Mouse (Mus musculus): Measurements from ENCODE around the gene Lexm. TPM values are rescaled to one million over a fixed set of nuclear protein-coding genes. Genes with fewer than 3 reads are reported as not detected.
A peak's percentile ranks its signal among the peaks of the same experiment; 100 is the strongest.

The Lexm gene
- polyA plus RNA-seq, 1 experiment from 2014 or later, result not detected

DNA sequence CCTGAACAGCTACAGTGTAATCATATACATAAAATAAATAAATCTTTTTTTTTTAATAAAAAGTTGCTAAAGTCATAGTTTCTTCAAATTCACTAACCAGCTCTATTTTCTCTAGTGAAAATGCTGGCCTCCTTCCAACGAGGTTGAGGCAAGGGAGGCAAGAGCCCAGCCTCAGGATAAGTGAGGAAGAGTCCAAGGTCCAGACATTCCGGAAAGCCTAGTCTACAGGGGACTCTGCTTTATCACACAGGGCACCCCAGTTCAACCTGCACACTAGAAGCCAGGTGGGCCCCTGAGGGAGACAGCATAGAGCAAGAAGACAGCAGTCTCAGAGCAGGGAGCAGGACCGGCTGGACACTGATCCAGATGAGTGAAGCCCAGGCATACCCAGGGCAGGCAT lies 4.4 kb upstream of the Lexm start:
- 81% methylated on average over 3 of the region's 3 CpGs for WGBS
- peaks cover 27% of the 10 kb centered on the region for H3K4me1 ChIP-seq
- no peak overlapping the region for H3K9ac ChIP-seq
- H3K27ac ChIP-seq, result no peak overlapping the region
- H3K27me3 ChIP-seq (replicated peaks), result peaks cover 36% of the 10 kb centered on the region
- no peak overlapping the region for H3K4me3 ChIP-seq
- H3K4me2 ChIP-seq, result no peak overlapping the region
- H3K9me3 ChIP-seq, result no peaks in the 10 kb centered on the region
- ATAC-seq (replicated peaks), result no peak
- no peaks in the 10 kb centered on the region for H3K36me3 ChIP-seq (replicated peaks)

DNA sequence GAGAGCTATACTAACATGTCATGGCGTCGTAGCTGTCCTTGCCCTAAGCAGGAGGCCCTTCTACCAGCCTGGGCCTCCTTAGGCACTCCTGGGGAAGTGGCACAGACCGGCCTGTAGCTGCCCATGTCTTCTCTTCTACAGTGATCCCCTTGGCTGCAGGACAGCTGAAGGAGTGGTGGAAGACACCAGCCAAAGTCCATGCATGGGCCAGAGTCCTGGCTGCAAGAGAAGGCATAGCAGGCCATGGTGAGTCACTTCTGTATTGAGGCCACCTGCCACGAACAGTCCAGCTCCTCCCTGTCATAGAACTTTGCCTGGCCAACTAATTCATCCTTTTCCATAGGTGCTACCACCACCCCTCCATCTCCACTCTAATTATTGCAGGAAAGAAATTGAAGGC lies 1.9 kb upstream of the Lexm start:
- ATAC-seq (replicated peaks), result no peak
- WGBS, result 86% methylated on average over 4 of the region's 4 CpGs

DNA sequence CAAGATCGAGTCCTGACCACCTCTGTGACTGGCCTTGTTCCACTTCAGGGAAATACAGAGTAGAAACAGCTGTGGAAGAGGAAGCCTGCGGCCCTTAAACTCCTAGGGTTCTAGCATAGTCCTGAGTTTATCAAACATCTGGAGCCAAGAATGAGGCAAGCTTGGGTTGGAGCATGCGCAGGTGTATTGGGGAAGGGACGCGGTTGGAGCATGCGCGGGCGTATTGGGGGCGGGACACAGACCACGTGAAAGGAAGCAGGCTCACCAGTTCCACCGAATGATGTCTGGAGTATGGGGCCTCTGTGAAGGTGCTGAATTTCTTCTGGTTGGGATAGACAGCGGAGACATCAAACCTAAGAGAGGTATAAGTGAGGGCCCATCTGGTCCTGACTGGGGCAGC lies 1.4 kb downstream of the Lexm start:
- ATAC-seq (replicated peaks), result no peak
- Histone ChIP-seq H3K9me3 (no peaks in the 10 kb centered on the region), H3K27me3 (replicated peaks) (no peaks in the 10 kb centered on the region), H3K4me3 (no peak overlapping the region), H3K4me2 (no peak overlapping the region), H3K27ac (no peak overlapping the region), H3K4me1 (peaks cover 15% of the 10 kb centered on the region), H3K9ac (no peak overlapping the region), H3K36me3 (replicated peaks) (no peaks in the 10 kb centered on the region)
- 85% methylated on average over 12 of the region's 12 CpGs for WGBS

More for the DNA sequence above, 1.9 kb upstream of the Lexm start:
- H3K27me3 ChIP-seq (replicated peaks), result peaks cover 25% of the 10 kb centered on the region
- H3K27ac ChIP-seq, result no peak overlapping the region
- H3K4me3 ChIP-seq, result no peak overlapping the region
- H3K9ac ChIP-seq, result no peak overlapping the region
- no peaks in the 10 kb centered on the region for H3K36me3 ChIP-seq (replicated peaks)
- H3K4me1 ChIP-seq, result peaks cover 24% of the 10 kb centered on the region
- no peak overlapping the region for H3K4me2 ChIP-seq
- H3K9me3 ChIP-seq, result no peaks in the 10 kb centered on the region

DNA sequence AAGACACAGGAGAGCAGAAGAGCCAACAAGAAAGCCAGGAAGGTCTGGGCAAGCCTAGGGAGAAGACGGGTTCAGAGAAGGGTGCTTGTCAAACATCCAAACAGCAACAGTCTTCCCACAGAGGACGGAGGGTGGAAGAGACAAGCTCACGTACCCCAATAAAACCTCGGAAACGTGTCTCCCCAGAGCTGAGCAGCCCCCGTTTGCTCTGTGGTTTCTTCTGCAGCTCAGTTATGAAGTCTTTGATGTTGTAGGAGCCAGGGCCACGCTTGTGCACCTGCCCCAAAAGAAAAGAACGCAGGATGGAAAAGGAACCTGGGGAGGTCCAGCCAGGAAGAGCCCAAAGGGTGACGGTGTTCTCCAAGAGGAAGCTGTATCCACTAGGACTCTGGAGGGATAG lies 2.2 kb downstream of the Lexm start:
- no peaks in the 10 kb centered on the region for H3K36me3 ChIP-seq (replicated peaks)
- H3K9me3 ChIP-seq, result no peaks in the 10 kb centered on the region
- H3K4me2 ChIP-seq, result no peak overlapping the region
- ATAC-seq (replicated peaks), result no peak
- peaks cover 15% of the 10 kb centered on the region for H3K4me1 ChIP-seq
- H3K27ac ChIP-seq, result no peak overlapping the region
- 83% methylated on average over 9 of the region's 9 CpGs for WGBS
- H3K27me3 ChIP-seq (replicated peaks), result no peaks in the 10 kb centered on the region
- no peak overlapping the region for H3K4me3 ChIP-seq
- H3K9ac ChIP-seq, result no peak overlapping the region

DNA sequence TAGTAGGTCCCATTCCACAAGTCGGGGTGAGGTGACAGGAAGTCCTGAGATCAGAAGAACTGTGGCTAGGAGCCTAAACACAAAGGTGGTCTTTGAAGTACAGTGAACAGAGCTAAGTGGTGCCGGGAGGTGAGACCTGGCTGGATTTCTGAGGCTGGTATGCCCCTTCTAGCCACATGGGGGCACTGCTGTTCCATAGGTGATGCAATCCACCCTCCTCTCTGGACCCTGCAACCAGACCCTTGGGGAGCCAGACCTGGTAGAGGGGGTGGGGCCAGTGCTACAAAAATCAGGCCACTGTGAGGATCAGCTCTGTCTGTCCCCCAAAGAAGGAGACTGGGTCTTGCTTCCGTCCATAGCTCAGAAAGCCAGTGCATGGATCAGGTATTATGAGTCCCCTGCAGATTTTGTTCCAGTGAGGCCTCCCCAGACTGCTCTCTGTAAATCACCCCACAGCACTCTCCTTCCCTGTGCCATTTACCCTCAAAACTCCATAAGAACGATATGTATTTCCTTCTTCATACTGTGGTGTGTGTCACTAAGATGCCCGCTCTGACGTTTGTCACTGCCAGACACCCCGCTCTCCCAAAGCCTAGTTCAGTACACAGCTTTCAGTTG lies 2.8 kb downstream of the Lexm start:
- no peak overlapping the region for H3K27ac ChIP-seq
- WGBS, result 37% methylated on average over 7 of the region's 7 CpGs
- no peak overlapping the region for H3K4me3 ChIP-seq
- ATAC-seq (replicated peaks), result peak; percentile 86
- H3K9ac ChIP-seq, result peak overlapping the region; percentile 8; the same call in 1 of the 2 replicates
- no peak overlapping the region for H3K4me2 ChIP-seq
- no peaks in the 10 kb centered on the region for H3K9me3 ChIP-seq
- no peaks in the 10 kb centered on the region for H3K27me3 ChIP-seq (replicated peaks)
- H3K36me3 ChIP-seq (replicated peaks), result no peaks in the 10 kb centered on the region
- peaks cover 15% of the 10 kb centered on the region for H3K4me1 ChIP-seq

DNA sequence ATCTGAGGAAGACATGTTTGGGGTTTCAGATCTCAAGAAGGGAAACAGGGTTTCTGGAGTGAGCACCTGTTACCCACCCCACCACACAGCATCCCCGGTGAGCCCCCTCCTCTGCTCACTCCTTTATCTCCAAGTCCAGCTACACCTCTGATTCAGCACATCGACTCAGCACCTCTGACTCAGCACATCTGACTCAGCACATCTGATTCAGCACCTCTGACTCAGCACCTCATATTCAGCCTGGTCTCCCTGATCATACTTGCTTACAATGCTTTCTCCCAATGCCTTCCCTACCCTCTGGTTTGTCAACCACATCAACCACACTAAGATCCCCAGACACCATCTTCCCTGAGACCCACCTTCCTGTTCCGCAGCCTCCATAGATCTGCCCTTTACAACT lies 3.5 kb downstream of the Lexm start:
- Histone ChIP-seq H3K27me3 (replicated peaks) (no peaks in the 10 kb centered on the region), H3K4me3 (no peak overlapping the region), H3K4me1 (peaks cover 15% of the 10 kb centered on the region), H3K9ac (no peak overlapping the region), H3K4me2 (no peak overlapping the region), H3K9me3 (no peaks in the 10 kb centered on the region), H3K36me3 (replicated peaks) (no peaks in the 10 kb centered on the region), H3K27ac (no peak overlapping the region)
- WGBS, result 77% methylated on average over 3 of the region's 3 CpGs
- ATAC-seq (replicated peaks), result no peak

DNA sequence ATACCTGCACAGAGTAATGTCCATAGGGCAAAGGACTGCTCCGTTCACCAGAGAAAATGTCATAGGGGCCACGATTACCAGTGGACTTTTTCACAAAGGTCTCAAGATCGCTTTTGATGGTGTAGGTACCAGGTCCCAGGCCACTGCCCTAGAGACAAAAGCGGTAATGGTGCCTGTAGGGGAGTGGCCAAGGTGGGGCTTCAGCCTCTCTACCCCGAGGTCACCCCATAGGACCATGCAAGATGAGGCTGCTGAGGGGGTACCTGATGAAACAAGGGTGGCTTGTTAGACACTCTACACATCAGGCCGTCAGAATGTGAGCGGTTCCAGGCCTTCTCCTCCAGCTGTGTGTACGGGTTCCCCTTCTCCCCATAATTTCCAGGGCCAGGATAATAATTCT lies 3.9 kb downstream of the Lexm start:
- H3K27me3 ChIP-seq (replicated peaks), result no peaks in the 10 kb centered on the region
- H3K27ac ChIP-seq, result no peak overlapping the region
- no peak overlapping the region for H3K4me2 ChIP-seq
- H3K9ac ChIP-seq, result no peak overlapping the region
- no peaks in the 10 kb centered on the region for H3K36me3 ChIP-seq (replicated peaks)
- H3K4me3 ChIP-seq, result no peak overlapping the region
- H3K4me1 ChIP-seq, result peaks cover 15% of the 10 kb centered on the region
- 79% methylated on average over 8 of the region's 8 CpGs for WGBS
- no peaks in the 10 kb centered on the region for H3K9me3 ChIP-seq
- ATAC-seq (replicated peaks), result no peak

DNA sequence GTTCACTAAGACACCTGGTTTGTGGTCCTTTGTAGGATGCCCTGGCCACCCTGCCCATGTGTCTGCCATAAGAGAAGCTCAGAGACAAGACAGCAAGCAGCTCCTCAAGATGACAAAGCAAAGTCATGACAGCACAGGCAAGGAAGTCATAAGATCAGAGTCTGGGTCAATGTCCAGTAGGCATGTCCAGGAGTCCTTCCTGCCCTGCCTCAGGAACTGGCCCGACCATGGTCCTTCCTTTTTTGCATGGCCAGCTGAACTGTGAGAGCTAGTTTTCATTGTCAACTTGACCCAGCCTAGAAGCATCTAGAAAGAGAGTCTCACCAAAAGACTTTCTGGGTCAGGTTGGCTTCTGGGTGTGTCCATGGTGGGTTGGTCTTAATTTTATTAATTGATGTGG lies 9.1 kb downstream of the Lexm start:
- Histone ChIP-seq H3K4me1 (0 out of 2 replicates have a peak, but pooled peaks cover 5% of the 10 kb centered on the region), H3K36me3 (replicated peaks) (no peaks in the 10 kb centered on the region), H3K9ac (no peak overlapping the region), H3K9me3 (no peaks in the 10 kb centered on the region), H3K4me3 (no peak overlapping the region), H3K4me2 (no peak overlapping the region), H3K27me3 (replicated peaks) (no peaks in the 10 kb centered on the region), H3K27ac (no peak overlapping the region)
- ATAC-seq (replicated peaks), result no peak
- WGBS, result 92% methylated on average over 1 of the region's 1 CpGs

DNA sequence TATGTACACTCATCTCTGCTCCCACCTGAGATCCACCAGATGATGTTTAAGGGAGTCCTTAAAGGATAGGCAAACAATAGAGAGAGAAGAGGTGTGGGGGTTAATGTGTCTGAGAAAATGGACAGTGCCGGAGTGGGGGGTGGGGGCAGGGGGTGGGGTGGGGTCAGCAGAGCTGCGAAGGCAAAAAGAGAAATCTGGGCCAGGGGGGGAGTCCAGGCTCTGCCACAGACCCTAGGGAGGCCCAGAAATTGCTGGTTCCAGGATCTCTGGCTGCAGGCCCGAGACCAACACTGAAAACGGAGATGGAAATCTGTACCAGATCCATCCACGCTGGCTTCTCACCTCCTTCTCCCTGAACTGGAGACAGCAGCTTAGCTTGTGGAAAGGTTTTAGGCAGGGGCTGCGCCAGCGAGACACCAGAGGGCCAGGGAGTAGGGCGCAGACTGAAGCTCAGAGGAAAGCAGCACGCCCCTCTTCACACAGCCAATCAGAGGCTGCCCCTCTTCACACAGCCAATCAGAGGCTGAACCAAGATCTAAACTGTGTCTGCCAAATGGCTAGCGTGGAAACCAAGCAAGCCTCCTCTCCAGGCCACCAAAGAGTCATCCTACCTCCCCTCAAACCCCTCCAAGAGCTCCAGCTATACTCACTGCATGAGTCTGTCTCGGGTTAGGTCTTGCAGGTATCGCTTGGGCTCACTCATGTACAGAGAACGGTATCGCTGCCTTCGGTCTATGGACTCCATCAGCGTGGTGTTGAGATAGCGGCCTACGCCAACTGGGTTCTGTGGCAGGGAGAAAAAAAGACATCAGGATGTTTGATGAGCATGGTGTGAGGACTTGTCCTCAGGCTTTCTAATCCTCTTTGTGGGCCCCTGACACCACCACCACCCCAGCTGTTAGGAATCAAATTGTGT lies 10.1 kb downstream of the Lexm start:
- Histone ChIP-seq H3K36me3 (replicated peaks) (no peaks in the 10 kb centered on the region), H3K4me1 (0 out of 2 replicates have a peak, but pooled peaks cover 5% of the 10 kb centered on the region), H3K9me3 (no peaks in the 10 kb centered on the region), H3K4me2 (peak overlapping the region; percentile 41), H3K4me3 (peak overlapping the region; percentile 17), H3K9ac (peak overlapping the region; percentile 27; the same call in 1 of the 2 replicates), H3K27me3 (replicated peaks) (no peaks in the 10 kb centered on the region), H3K27ac (no peak overlapping the region)
- peak; percentile 93 for ATAC-seq (replicated peaks)
- WGBS, result 44% methylated on average over 18 of the region's 18 CpGs

DNA sequence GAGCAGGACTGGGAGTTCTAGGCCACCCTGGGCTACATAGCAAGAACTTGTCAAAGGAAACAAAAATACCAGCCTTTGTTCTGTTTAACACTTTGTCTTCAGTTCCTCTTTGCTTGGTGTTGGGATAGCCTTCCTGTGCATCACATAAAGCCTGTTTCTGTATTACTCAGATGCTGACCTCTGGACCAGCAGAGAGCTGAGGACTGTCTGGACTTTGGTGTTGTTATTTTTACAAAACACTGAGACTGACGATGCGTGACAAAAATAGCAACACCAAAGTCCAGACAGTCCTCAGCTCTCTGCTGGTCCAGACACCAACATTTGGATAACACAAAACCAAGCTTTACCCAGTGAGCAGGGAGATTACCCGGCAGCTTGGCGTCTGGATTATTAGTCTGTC lies 16.3 kb downstream of the Lexm start:
- Histone ChIP-seq H3K27ac (no peak overlapping the region), H3K36me3 (replicated peaks) (no peaks in the 10 kb centered on the region), H3K4me2 (no peak overlapping the region), H3K9me3 (no peaks in the 10 kb centered on the region), H3K27me3 (replicated peaks) (no peaks in the 10 kb centered on the region), H3K9ac (no peak overlapping the region), H3K4me1 (no peaks in the 10 kb centered on the region), H3K4me3 (no peak overlapping the region)
- no peak for ATAC-seq (replicated peaks)
- WGBS, result 88% methylated on average over 4 of the region's 4 CpGs

DNA sequence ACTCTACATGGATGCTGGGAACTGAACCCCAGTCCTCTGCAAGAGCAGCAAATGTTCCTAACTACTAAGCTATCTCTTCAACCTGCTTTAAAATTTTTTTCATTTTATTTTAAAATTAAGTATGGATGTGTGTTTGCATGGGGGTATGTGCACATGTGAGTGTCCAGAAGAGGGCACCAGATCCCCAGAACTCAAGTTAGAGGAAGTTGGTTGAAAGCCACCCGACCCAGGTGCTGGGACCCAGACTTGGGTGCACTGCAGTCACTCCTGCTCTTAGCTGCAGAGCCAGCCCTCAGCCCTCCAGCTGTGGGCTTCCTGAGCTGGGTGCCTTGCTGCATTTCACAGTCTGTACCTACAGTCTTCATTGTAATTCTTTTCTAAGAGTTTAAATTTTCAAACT lies 17.6 kb downstream of the Lexm start:
- Histone ChIP-seq H3K4me2 (no peak overlapping the region), H3K9ac (no peak overlapping the region), H3K36me3 (replicated peaks) (no peaks in the 10 kb centered on the region), H3K4me3 (no peak overlapping the region), H3K27me3 (replicated peaks) (no peaks in the 10 kb centered on the region), H3K4me1 (no peaks in the 10 kb centered on the region), H3K9me3 (no peaks in the 10 kb centered on the region), H3K27ac (no peak overlapping the region)
- no peak for ATAC-seq (replicated peaks)
- 58% methylated on average over 1 of the region's 1 CpGs for WGBS

DNA sequence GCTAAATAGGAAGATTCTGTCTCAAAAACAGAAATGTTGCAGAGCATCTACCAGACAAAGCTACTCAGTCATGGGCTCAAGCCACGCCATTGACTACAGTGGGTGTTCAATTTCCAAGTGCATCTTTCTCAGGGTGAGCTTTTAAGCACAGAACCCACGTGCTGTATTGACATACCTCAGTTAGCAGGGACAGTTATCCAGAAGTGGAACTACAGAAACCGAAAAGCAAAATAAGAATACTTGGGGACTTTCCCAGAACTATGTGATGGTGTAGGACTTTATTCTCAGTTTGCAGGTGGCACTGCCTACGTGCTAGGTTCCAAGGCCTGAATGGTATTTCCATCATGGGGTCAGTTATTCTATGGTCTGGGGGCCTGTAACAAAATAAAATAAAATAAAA lies 19.3 kb downstream of the Lexm start:
- Histone ChIP-seq H3K9me3 (no peaks in the 10 kb centered on the region), H3K4me3 (no peak overlapping the region), H3K4me2 (no peak overlapping the region), H3K9ac (no peak overlapping the region), H3K27ac (no peak overlapping the region), H3K27me3 (replicated peaks) (no peaks in the 10 kb centered on the region), H3K4me1 (no peaks in the 10 kb centered on the region), H3K36me3 (replicated peaks) (no peaks in the 10 kb centered on the region)
- 87% methylated on average over 4 of the region's 4 CpGs for WGBS
- no peak for ATAC-seq (replicated peaks)

DNA sequence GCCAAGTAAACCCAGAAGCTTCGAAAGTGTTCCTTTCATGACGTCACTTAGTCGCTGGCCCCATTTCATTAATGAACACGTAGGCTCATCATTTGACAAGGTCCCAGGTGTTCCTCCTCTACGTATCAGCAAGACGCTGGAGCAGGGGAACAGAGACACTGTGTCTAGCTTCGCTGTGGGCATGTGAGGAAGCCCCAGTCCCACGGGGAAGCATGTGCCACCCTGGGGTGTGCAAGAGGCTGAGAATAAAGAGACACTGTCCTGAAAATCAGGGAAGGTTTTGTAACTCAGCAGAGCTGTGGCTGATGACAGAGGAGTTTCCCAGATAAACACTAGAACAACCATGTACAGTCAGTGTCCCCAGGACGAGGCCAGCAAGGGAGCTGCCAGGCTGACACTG lies 20.0 kb downstream of the Lexm start:
- no peak overlapping the region for H3K4me2 ChIP-seq
- 82% methylated on average over 9 of the region's 9 CpGs for WGBS
- H3K27me3 ChIP-seq (replicated peaks), result no peaks in the 10 kb centered on the region
- no peaks in the 10 kb centered on the region for H3K4me1 ChIP-seq
- no peak overlapping the region for H3K27ac ChIP-seq
- no peak overlapping the region for H3K4me3 ChIP-seq
- H3K9ac ChIP-seq, result no peak overlapping the region
- no peak for ATAC-seq (replicated peaks)
- H3K9me3 ChIP-seq, result no peaks in the 10 kb centered on the region
- H3K36me3 ChIP-seq (replicated peaks), result no peaks in the 10 kb centered on the region
